Mouse (Mus musculus): Measurements from ENCODE around the gene Catsperz. TPM values are rescaled to one million over a fixed set of nuclear protein-coding genes. Genes with fewer than 3 reads are reported as not detected.
A peak's percentile ranks its signal among the peaks of the same experiment; 100 is the strongest.
"Not testable (repeated sequence)": the region's sequence is repeated elsewhere in the genome, so short reads cannot be mapped to it uniquely, and the experiment has no call there.

Gene Catsperz
- polyA plus RNA-seq, 1 experiment = not detected

- TF ChIP-seq GATA1 (IDR thresholded peaks at IDR 0.05; ENCODE audit: low read length) (no peak), TAL1 (IDR thresholded peaks at IDR 0.05; ENCODE audit: low read length) (no peak)
- Histone ChIP-seq H3K27me3 (ENCODE audit: control insufficient read depth) (no peaks in the 10 kb centered on the region), H3K36me3 (ENCODE audit: control insufficient read depth) (peaks cover 39% of the 10 kb centered on the region), H3K4me3 (replicated peaks) (no peak overlapping the region), H3K4me1 (ENCODE audit: control insufficient read depth) (peaks cover 62% of the 10 kb centered on the region), H3K9me3 (ENCODE audit: control insufficient read depth, low read length) (no peaks in the 10 kb centered on the region)
Measured at GRCm38 (mm10) chr19:6912205-6912970, 12.8 kb downstream of the Catsperz start.

DNA sequence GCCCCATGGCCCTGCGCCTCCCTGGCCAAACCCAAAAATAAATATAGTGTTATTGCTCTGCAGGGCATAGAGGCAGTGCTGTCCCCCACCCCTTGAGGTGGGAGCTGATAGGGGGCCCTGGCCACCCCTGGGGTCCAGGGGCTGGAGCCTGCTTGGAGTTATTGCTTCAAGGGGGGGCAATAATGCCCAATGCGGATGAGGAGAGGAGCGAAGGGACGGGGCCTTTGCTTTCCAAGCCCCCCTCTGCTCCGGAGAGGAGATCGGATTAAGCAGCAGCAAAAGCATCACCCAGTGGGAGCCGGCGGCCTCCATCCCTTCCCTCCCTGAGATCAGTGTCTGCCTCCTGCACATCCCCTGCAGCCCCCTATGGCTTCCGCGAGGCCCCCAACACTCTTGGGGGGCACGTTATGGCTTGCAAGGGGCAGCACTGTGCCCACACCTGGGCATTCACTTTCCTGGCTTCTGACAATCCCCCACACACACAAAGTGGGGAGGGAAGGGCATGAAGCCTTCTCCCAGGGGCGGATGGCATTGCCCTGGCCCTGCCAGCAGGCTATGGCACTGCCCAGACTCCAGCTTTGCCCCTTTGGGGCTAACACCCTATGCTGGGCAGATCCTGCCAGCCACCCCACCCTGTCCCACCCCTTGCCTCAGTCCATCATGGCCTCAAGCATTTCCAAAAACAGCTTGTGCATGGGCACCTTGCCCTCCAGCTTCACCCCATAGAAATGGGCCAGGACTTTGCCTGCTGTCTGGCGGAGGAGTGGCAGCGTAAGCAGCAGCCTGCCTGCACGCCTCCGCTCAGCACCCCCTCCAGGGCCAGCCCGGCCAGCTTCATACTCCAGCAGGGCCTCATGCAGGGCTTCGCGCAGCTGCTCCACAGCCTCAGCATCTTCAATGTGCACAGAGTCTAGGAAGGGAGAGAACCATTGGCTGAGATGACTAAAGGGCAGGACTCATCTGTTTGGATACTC is 13.8 kb downstream of the Catsperz start:
- Histone ChIP-seq H3K4me3 (replicated peaks) (peak overlapping the region; percentile 23), H3K9me3 (ENCODE audit: control insufficient read depth, low read length) (no peaks in the 10 kb centered on the region), H3K27me3 (ENCODE audit: control insufficient read depth) (no peaks in the 10 kb centered on the region), H3K36me3 (ENCODE audit: control insufficient read depth) (peaks cover 47% of the 10 kb centered on the region), H3K4me1 (ENCODE audit: control insufficient read depth) (peaks cover 62% of the 10 kb centered on the region)
- no peak for TF ChIP-seq GATA1 (IDR thresholded peaks at IDR 0.05; ENCODE audit: low read length)
- TF ChIP-seq TAL1 (IDR thresholded peaks at IDR 0.05; ENCODE audit: low read length) = no peak

DNA sequence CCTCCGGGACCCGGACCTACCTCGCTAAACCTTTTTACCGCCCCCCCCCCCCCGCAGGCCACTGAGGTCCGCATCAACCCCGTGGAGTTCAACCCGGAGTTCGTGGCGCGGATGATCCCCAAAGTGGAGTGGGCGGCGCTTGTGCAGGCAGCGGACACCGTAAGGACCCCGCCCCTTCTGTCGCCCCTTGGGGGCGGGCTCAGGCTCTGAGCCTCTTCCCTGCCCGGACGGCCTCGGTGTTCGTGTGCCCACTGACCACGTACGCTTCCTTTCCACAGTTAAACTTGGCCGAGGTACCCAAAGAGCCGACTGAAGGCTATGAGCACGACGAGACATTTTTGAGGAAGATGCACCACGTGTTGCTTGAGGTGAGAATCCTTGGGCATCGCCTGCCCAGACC is 14.9 kb downstream of the Catsperz start:
- not testable (repeated sequence) for H3K27me3 ChIP-seq (ENCODE audit: control insufficient read depth); H3K9me3 ChIP-seq (ENCODE audit: control insufficient read depth, low read length)
- Histone ChIP-seq H3K4me1 (ENCODE audit: control insufficient read depth) (peaks cover 51% of the 10 kb centered on the region), H3K36me3 (ENCODE audit: control insufficient read depth) (peaks cover 55% of the 10 kb centered on the region), H3K4me3 (replicated peaks) (peak overlapping the region; percentile 68)

DNA sequence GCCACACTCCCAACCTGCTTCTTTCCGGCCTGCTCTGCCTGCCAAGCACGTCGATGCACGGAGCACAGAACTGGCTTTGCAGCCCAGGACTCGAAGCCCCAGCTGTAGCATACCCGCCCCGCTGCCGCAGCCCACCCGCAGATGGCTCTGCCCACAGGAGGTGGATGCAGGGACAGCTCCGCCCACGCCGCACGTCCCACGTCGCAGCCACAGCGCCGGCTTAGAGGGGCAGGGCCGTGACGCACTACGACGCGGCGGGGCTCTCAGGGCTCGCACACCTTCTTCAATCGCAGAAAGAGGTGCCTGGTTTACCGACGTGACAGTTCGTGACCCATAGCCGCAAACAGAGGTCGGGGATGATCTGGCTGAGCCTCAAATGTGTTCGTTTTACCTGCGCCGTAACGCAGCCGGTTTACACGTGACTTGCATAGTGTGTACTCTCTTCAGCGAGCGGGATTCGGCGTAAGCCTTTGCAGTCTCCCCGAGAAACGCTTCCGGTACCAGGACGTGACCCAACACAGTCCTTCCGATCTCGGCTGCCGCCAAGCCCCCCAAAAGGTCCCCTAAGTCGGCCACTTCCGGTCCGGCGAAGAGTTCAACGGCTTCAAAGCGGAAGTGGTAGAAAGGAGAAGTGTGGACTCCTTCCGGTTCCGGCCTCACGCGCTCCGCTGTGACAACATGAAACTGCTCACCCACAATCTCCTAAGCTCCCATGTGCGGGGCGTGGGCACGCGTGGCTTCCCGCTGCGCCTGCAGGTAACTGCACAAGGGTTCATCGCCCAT is 15.5 kb downstream of the Catsperz start, which contains the start of the genes Trmt112 and Prdx5:
Gene Trmt112, plus strand, starts transcription at position 192 of the 783 bp plus-strand sequence.
Gene Prdx5, minus strand, starts transcription at position 600 of the 783 bp plus-strand sequence.
- H3K27me3 ChIP-seq (ENCODE audit: control insufficient read depth) = no peaks in the 10 kb centered on the region
- H3K9me3 ChIP-seq (ENCODE audit: control insufficient read depth, low read length) = no peaks in the 10 kb centered on the region
- peaks cover 48% of the 10 kb centered on the region for H3K4me1 ChIP-seq (ENCODE audit: control insufficient read depth)
- TF ChIP-seq GATA1 (IDR thresholded peaks at IDR 0.05; ENCODE audit: low read length) (no peak), TAL1 (IDR thresholded peaks at IDR 0.05; ENCODE audit: low read length) (no peak)
- H3K4me3 ChIP-seq (replicated peaks) = peak within 1 kb of the TSS; percentile 68
- H3K36me3 ChIP-seq (ENCODE audit: control insufficient read depth) = peaks cover 59% of the 10 kb centered on the region

- Histone ChIP-seq H3K27me3 (ENCODE audit: control insufficient read depth) (no peaks in the 10 kb centered on the region), H3K9me3 (ENCODE audit: control insufficient read depth, low read length) (no peaks in the 10 kb centered on the region), H3K4me3 (replicated peaks) (peak overlapping the region; percentile 68), H3K4me1 (ENCODE audit: control insufficient read depth) (peaks cover 42% of the 10 kb centered on the region), H3K36me3 (ENCODE audit: control insufficient read depth) (peaks cover 57% of the 10 kb centered on the region)
- TF ChIP-seq GATA1 (IDR thresholded peaks at IDR 0.05; ENCODE audit: low read length) (no peak), TAL1 (IDR thresholded peaks at IDR 0.05; ENCODE audit: low read length) (no peak)
Measured at GRCm38 (mm10) chr19:6909021-6909420, 16.2 kb downstream of the Catsperz start.

GRCm38 (mm10) chr19:6907811-6908540 is 17.2 kb downstream of the Catsperz start:
- no peak for TF ChIP-seq TAL1 (IDR thresholded peaks at IDR 0.05; ENCODE audit: low read length)
- no peak for TF ChIP-seq GATA1 (IDR thresholded peaks at IDR 0.05; ENCODE audit: low read length)

GRCm38 (mm10) chr19:6907094-6907493 is 18.1 kb downstream of the Catsperz start:
- TF ChIP-seq TAL1 (IDR thresholded peaks at IDR 0.05; ENCODE audit: low read length) (no peak), GATA1 (IDR thresholded peaks at IDR 0.05; ENCODE audit: low read length) (no peak)
- peaks cover 39% of the 10 kb centered on the region for H3K4me1 ChIP-seq (ENCODE audit: control insufficient read depth)
- no peaks in the 10 kb centered on the region for H3K9me3 ChIP-seq (ENCODE audit: control insufficient read depth, low read length)
- no peaks in the 10 kb centered on the region for H3K27me3 ChIP-seq (ENCODE audit: control insufficient read depth)
- no peak overlapping the region for H3K4me3 ChIP-seq (replicated peaks)
- H3K36me3 ChIP-seq (ENCODE audit: control insufficient read depth) = peaks cover 39% of the 10 kb centered on the region

More at GRCm38 (mm10) chr19:6907811-6908540, 17.2 kb downstream of the Catsperz start:
- peaks cover 39% of the 10 kb centered on the region for H3K4me1 ChIP-seq (ENCODE audit: control insufficient read depth)
- H3K27me3 ChIP-seq (ENCODE audit: control insufficient read depth) = no peaks in the 10 kb centered on the region
- peaks cover 48% of the 10 kb centered on the region for H3K36me3 ChIP-seq (ENCODE audit: control insufficient read depth)
- H3K4me3 ChIP-seq (replicated peaks) = peak overlapping the region; percentile 68
- no peaks in the 10 kb centered on the region for H3K9me3 ChIP-seq (ENCODE audit: control insufficient read depth, low read length)

DNA sequence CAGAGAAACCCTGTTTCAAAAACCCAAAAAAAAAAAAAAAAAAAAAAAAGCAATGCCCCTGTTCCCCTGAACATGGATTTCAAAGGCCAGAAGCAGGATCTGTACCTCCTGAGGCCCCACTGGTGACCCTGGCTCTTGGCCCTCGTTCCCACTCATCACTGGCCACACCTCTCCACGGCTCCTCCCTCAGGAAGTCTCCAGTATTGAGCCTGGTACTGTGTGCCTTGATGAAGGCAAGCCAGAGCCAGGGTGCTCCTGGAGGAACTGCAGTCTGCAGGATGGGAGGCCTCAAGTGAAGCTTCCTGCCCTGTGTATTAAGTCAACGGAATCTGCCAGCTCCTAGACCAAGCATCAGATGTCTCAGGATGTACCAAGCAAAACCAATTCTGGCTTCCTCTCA is 19.0 kb downstream of the Catsperz start:
- no peak for TF ChIP-seq GATA1 (IDR thresholded peaks at IDR 0.05; ENCODE audit: low read length)
- TF ChIP-seq TAL1 (IDR thresholded peaks at IDR 0.05; ENCODE audit: low read length) = no peak
- Histone ChIP-seq H3K9me3 (ENCODE audit: control insufficient read depth, low read length) (peaks cover 1% of the 10 kb centered on the region; the same call in 1 of the 2 replicates), H3K27me3 (ENCODE audit: control insufficient read depth) (no peaks in the 10 kb centered on the region), H3K36me3 (ENCODE audit: control insufficient read depth) (peaks cover 30% of the 10 kb centered on the region), H3K4me3 (replicated peaks) (no peak overlapping the region), H3K4me1 (ENCODE audit: control insufficient read depth) (peaks cover 32% of the 10 kb centered on the region)

All from erythroblast, embryonic 14.5 days (primary cell).